Mouse (Mus musculus) midbrain, embryonic 12.5 days (tissue): Measurements from ENCODE around the gene Map3k13. TPM values are rescaled to one million over a fixed set of nuclear protein-coding genes. Genes with fewer than 3 reads are reported as not detected.

Source experiments
- ATAC-seq: fragments of 200-750 bp; cut with Nextera tagmentation; 2 replicates; pipeline ENCODE4 v1.8.0; 2017; ENCODE audit warnings: low read depth, moderate TSS enrichment, moderate library complexity; ENCODE audit not compliant: low FRiP score
- H3K27ac ChIP-seq: fragments of 300-500 bp; sonication (generic); replicated peaks from 2 replicates; pipeline ENCODE4 v1.5.1; 2016; ENCODE audit warnings: mild to moderate bottlenecking
- H3K27me3 ChIP-seq: fragments of 300-500 bp; sonication (generic); 2 replicates; pipeline ENCODE4 v1.6.1; 2016; ENCODE audit warnings: mild to moderate bottlenecking
- H3K36me3 ChIP-seq: fragments of 300-500 bp; sonication (generic); 2 replicates; pipeline ENCODE4 v1.6.1; 2016
- H3K4me1 ChIP-seq: fragments of 300-500 bp; sonication (generic); 2 replicates; pipeline ENCODE4 v1.6.1; 2016
- H3K4me2 ChIP-seq: fragments of 300-500 bp; sonication (generic); replicated peaks from 2 replicates; pipeline ENCODE4 v1.6.1; 2016; ENCODE audit warnings: mild to moderate bottlenecking, moderate library complexity
- H3K4me3 ChIP-seq: fragments of 300-500 bp; sonication (generic); 2 replicates; pipeline ENCODE4 v1.5.1; 2016; ENCODE audit warnings: mild to moderate bottlenecking
- H3K9ac ChIP-seq: fragments of 300-500 bp; sonication (generic); replicated peaks from 2 replicates; pipeline ENCODE4 v1.6.1; 2016; ENCODE audit warnings: mild to moderate bottlenecking, moderate library complexity
- H3K9me3 ChIP-seq: fragments of 300-500 bp; sonication (generic); 2 replicates; pipeline ENCODE4 v1.6.1; 2016; ENCODE audit warnings: mild to moderate bottlenecking
- WGBS: fragments of 180-500 bp; shearing (Covaris S2); methylation state at CpG from one replicate; pipeline ENCODE4 v1.1.7; 2016; 5-methylcytosine and 5-hydroxymethylcytosine counted together
- polyA plus RNA-seq: library from polyadenylated mRNA; unstranded; fragments of >200 nt; fragmentation: Nextera tagmentation; extraction: Ambion mirVana; gene quantifications from 2 replicates; pipeline ENCODE4 v1.2.1, GENCODE M21; 2016

The Map3k13 gene
- polyA plus RNA-seq, 1 experiment from 2014 or later = 8.0 TPM

DNA sequence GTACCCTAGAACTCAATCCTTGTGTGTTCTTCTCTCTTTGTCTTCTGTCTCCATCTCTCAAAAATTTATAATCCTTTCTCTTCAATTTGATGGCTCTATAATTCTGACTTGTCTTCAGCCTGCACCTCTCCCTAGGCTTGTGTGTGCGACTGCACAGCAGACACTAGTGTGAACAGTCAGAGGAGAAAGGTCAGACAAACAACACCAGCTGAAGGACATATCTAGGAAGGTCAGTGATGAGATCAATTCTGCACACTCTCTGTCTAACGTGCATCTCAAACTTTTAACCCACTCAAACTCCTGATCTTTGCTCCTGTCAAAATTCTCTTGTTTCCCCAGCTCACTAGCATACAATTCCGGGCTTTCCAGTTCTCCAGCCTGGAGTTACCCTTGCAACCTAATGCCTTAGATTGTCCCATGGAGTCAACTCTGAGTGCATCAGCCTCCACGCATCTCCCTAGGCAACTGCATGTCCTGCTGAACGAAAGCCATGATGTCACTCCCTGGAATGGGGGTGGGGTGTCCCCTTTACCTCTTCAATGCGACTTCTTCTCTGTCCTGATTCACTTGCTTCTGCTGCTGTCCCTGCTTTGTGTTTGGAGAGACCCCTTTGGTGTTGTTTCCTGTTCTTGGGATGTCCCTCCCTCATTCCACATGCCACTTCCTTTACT, 19.2 kb downstream of the Map3k13 start:
- Histone ChIP-seq H3K4me2 (no peak overlapping the region), H3K36me3 (peaks cover 19% of the 10 kb centered on the region), H3K4me3 (no peak overlapping the region), H3K4me1 (no peaks in the 10 kb centered on the region; the same call in 1 of the 2 replicates), H3K27me3 (no peaks in the 10 kb centered on the region), H3K27ac (no peak overlapping the region), H3K9me3 (no peaks in the 10 kb centered on the region), H3K9ac (no peak overlapping the region)
- 73% methylated on average over 6 of the region's 6 CpGs for WGBS
- ATAC-seq = no peak

GRCm38 (mm10) chr16:21814861-21815668, 20.9 kb downstream of the Map3k13 start:
- 73% methylated on average over 11 of the region's 11 CpGs for WGBS
- no peak overlapping the region for H3K27ac ChIP-seq
- no peak for ATAC-seq

DNA sequence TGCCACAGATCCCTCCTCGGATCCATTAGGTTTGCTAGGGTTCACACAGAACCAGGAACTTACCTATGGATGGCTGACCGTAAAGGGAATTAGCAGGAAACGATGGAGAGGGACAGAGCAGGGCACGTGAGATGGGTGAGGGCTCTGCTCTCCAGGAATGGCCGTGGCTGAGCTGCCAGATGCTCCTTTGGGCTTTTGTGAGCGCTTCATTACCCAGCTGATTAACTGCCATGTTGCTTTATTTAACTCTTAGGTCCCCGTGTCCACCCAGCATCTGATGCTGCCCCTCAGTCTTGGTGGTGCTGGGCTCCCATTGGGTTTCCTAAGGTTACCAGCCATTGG, 21.5 kb downstream of the Map3k13 start:
- H3K9me3 ChIP-seq = no peaks in the 10 kb centered on the region
- no peak overlapping the region for H3K4me3 ChIP-seq
- H3K36me3 ChIP-seq = 0 out of 2 replicates have a peak, but pooled peaks cover 6% of the 10 kb centered on the region
- no peak overlapping the region for H3K27ac ChIP-seq
- no peaks in the 10 kb centered on the region for H3K27me3 ChIP-seq
- H3K4me2 ChIP-seq = no peak overlapping the region
- no peak overlapping the region for H3K9ac ChIP-seq
- no peaks in the 10 kb centered on the region; the same call in 1 of the 2 replicates for H3K4me1 ChIP-seq
- ATAC-seq = no peak
- WGBS = 70% methylated on average over 7 of the region's 7 CpGs

More at GRCm38 (mm10) chr16:21814861-21815668, 20.9 kb downstream of the Map3k13 start:
- Histone ChIP-seq H3K4me1 (no peaks in the 10 kb centered on the region; the same call in 1 of the 2 replicates), H3K9ac (no peak overlapping the region), H3K9me3 (no peaks in the 10 kb centered on the region), H3K4me3 (no peak overlapping the region), H3K27me3 (no peaks in the 10 kb centered on the region), H3K4me2 (no peak overlapping the region), H3K36me3 (0 out of 2 replicates have a peak, but pooled peaks cover 6% of the 10 kb centered on the region)

DNA sequence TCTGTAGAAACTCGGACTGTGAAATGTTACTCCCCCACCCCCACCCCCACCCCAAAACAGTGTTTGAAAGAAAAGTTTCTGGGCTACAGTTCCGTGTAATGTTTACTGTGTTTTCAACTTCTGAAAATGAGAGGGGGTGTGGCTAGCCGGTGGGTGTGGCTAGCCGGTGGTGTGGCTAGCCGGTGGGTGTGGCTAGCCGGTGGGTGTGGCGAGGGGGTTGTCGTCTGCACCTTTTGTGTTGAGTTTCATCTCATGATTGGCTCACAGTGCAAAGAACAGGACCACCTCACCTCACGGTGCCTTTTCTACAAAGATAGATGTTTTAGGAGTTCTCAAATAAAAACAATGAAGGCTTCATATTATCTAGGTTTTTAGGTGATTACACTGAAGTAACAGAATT, 24.0 kb downstream of the Map3k13 start:
- H3K27ac ChIP-seq = no peak overlapping the region
- H3K9me3 ChIP-seq = no peaks in the 10 kb centered on the region
- no peak overlapping the region for H3K4me2 ChIP-seq
- 48% methylated on average over 9 of the region's 9 CpGs for WGBS
- no peaks in the 10 kb centered on the region; the same call in 1 of the 2 replicates for H3K4me1 ChIP-seq
- no peak for ATAC-seq
- H3K4me3 ChIP-seq = no peak overlapping the region
- 0 out of 2 replicates have a peak, but pooled peaks cover 6% of the 10 kb centered on the region for H3K36me3 ChIP-seq
- H3K9ac ChIP-seq = no peak overlapping the region
- H3K27me3 ChIP-seq = no peaks in the 10 kb centered on the region

- H3K9me3 ChIP-seq = no peaks in the 10 kb centered on the region
- no peak overlapping the region for H3K27ac ChIP-seq
- 61% methylated on average over 8 of the region's 8 CpGs for WGBS
- no peak overlapping the region for H3K9ac ChIP-seq
- no peaks in the 10 kb centered on the region for H3K27me3 ChIP-seq
- no peaks in the 10 kb centered on the region; the same call in 1 of the 2 replicates for H3K4me1 ChIP-seq
- H3K4me2 ChIP-seq = no peak overlapping the region
- ATAC-seq = no peak
- H3K36me3 ChIP-seq = 0 out of 2 replicates have a peak, but pooled peaks cover 6% of the 10 kb centered on the region
- no peak overlapping the region for H3K4me3 ChIP-seq
Observed at GRCm38 (mm10) chr16:21818629-21819028, 24.5 kb downstream of the Map3k13 start.

DNA sequence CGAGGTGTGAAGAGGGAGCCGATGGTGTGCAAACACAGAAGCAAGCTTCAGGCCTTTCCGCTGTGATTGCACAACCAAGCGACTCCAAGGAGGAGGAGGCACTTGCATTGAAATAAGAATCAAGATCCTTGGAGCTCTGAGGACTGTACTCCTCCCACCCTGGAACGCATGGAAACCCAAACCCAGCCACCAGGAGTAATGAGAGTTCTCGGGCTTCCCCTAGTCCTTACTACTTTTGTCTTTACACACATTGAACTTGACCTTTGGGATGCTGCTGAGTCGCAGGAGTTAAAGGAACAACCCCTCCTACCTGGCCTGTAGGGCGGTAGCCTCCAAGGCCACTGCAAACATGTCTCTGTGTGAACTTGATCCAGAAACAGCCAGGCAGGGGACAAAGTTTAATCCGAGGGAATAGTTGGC, 31.5 kb downstream of the Map3k13 start:
- H3K4me2 ChIP-seq = no peak overlapping the region
- H3K4me1 ChIP-seq = no peaks in the 10 kb centered on the region
- H3K27ac ChIP-seq = no peak overlapping the region
- WGBS = 76% methylated on average over 9 of the region's 9 CpGs
- H3K36me3 ChIP-seq = no peaks in the 10 kb centered on the region
- no peaks in the 10 kb centered on the region for H3K9me3 ChIP-seq
- no peak overlapping the region for H3K4me3 ChIP-seq
- H3K9ac ChIP-seq = no peak overlapping the region
- H3K27me3 ChIP-seq = no peaks in the 10 kb centered on the region
- no peak for ATAC-seq

DNA sequence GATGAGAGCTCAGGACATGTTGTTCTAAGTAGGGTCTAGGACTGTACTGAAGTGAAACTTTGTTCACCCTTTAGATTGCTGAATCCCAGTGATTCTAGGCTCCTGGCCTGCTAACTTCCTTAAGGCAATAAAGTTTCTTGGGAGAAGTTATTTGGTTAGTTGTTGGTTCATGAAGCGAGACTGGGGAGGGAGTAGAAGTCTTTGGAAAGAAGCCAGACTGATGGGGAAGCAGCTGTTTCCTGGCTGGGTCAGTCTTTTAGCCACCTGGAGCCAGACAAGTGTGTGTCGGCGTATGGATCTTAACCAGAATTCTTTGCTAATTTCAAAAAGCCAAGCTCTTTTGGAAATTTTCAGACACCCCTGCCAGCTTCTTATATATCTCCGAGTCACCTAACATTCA, 33.0 kb downstream of the Map3k13 start:
- Histone ChIP-seq H3K4me2 (no peak overlapping the region), H3K27ac (no peak overlapping the region), H3K4me3 (no peak overlapping the region), H3K4me1 (no peaks in the 10 kb centered on the region), H3K9ac (no peak overlapping the region), H3K9me3 (no peaks in the 10 kb centered on the region), H3K36me3 (no peaks in the 10 kb centered on the region), H3K27me3 (no peaks in the 10 kb centered on the region)
- 80% methylated on average over 4 of the region's 4 CpGs for WGBS
- ATAC-seq = no peak

DNA sequence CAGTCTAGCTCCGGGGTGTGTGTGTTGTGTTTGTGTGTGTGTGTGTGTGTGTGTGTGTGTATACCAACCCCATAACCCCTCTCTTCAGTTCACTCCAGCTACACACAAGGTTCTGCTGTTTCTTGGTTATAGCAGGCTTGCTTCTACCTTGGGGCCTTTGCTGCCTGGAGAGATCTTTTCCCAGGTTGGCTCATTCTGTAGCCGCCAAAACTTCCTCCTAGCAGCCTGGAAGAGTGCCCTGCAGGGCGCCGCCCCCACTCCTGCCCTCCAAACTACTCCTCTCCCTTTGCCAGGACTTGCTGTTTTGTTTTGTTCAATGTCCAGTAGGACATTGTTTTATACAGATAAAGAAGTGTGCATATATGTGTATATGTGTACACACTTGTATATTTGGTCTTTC, 33.4 kb downstream of the Map3k13 start:
- Histone ChIP-seq H3K4me2 (no peak overlapping the region), H3K9ac (no peak overlapping the region), H3K27me3 (no peaks in the 10 kb centered on the region), H3K9me3 (no peaks in the 10 kb centered on the region), H3K4me3 (no peak overlapping the region), H3K36me3 (no peaks in the 10 kb centered on the region), H3K4me1 (no peaks in the 10 kb centered on the region), H3K27ac (no peak overlapping the region)
- no peak for ATAC-seq
- 70% methylated on average over 4 of the region's 4 CpGs for WGBS

DNA sequence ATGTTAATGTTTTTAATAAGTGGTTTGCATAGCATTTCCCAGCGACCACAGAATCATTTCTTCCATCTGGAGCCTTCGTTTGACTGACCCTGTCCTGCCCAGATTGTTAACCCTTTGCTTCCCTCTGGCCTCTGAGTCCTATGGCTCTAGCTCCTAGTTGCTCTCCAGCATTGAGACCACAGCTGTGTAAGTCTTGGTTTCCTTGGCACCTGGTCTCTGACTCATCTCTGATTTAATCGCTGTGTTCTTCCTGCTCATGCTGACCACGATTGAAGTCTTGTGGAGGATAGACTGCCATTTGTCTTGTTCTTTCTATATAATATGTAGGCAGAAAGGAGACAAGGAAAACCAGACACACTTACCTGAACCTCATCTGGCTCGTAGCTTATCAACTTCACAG, 35.6 kb downstream of the Map3k13 start:
- H3K27ac ChIP-seq = no peak overlapping the region
- no peak overlapping the region for H3K9ac ChIP-seq
- no peak overlapping the region for H3K4me3 ChIP-seq
- H3K36me3 ChIP-seq = no peaks in the 10 kb centered on the region
- no peaks in the 10 kb centered on the region for H3K9me3 ChIP-seq
- H3K4me2 ChIP-seq = no peak overlapping the region
- 47% methylated on average over 5 of the region's 5 CpGs for WGBS
- H3K27me3 ChIP-seq = no peaks in the 10 kb centered on the region
- no peak for ATAC-seq
- H3K4me1 ChIP-seq = no peaks in the 10 kb centered on the region

- WGBS = 71% methylated on average over 6 of the region's 6 CpGs
- H3K36me3 ChIP-seq = no peaks in the 10 kb centered on the region
- H3K27me3 ChIP-seq = no peaks in the 10 kb centered on the region
- no peak overlapping the region for H3K27ac ChIP-seq
- no peak overlapping the region for H3K4me3 ChIP-seq
- no peak overlapping the region for H3K4me2 ChIP-seq
- H3K4me1 ChIP-seq = no peaks in the 10 kb centered on the region
- ATAC-seq = no peak
- no peak overlapping the region for H3K9ac ChIP-seq
- no peaks in the 10 kb centered on the region for H3K9me3 ChIP-seq
Observed at GRCm38 (mm10) chr16:21830784-21831183, 36.6 kb downstream of the Map3k13 start.

GRCm38 (mm10) chr16:21831764-21832163, 37.6 kb downstream of the Map3k13 start:
- Histone ChIP-seq H3K27ac (no peak overlapping the region), H3K4me1 (no peaks in the 10 kb centered on the region), H3K27me3 (no peaks in the 10 kb centered on the region), H3K9ac (no peak overlapping the region), H3K4me3 (no peak overlapping the region), H3K4me2 (no peak overlapping the region), H3K9me3 (no peaks in the 10 kb centered on the region), H3K36me3 (no peaks in the 10 kb centered on the region)
- no peak for ATAC-seq
- WGBS = 85% methylated on average over 5 of the region's 5 CpGs

GRCm38 (mm10) chr16:21833469-21833868, 39.3 kb downstream of the Map3k13 start:
- H3K4me2 ChIP-seq = no peak overlapping the region

More at GRCm38 (mm10) chr16:21833469-21833868, 39.3 kb downstream of the Map3k13 start:
- no peak overlapping the region for H3K9ac ChIP-seq
- H3K27ac ChIP-seq = no peak overlapping the region
- H3K4me1 ChIP-seq = no peaks in the 10 kb centered on the region
- ATAC-seq = no peak
- no peaks in the 10 kb centered on the region for H3K36me3 ChIP-seq
- no peaks in the 10 kb centered on the region for H3K27me3 ChIP-seq
- H3K9me3 ChIP-seq = no peaks in the 10 kb centered on the region
- no peak overlapping the region for H3K4me3 ChIP-seq
- 63% methylated on average over 1 of the region's 1 CpGs for WGBS
